Mouse (Mus musculus) adrenal gland, postnatal 10 days (tissue): ENCODE data around the gene Garnl3. TPM values are rescaled to one million over a fixed set of nuclear protein-coding genes. Genes with fewer than 3 reads are reported as not detected.

Experiments used
- total RNA-seq, 2 experiments: library from RNA; stranded (reverse); gene quantifications; 2 replicates each; pipeline ENCODE4 v1.2.3; 2021

Garnl3 gene
- total RNA-seq, 2 experiments from 2014 or later: 16.4 to 29.5 TPM

Other genes starting within 250 kb of the Garnl3 start
- gene Rpl12, start 170.1 kb downstream of the Garnl3 start, total RNA-seq: 100 to 1,000 TPM; 174 to 187 TPM
- 10 to 100 TPM; 14.6 to 23.7 TPM for gene Lrsam1, start 170.0 kb downstream of the Garnl3 start, total RNA-seq
- gene Slc2a8, start 149.6 kb downstream of the Garnl3 start, total RNA-seq: 10 to 100 TPM; 20.1 to 23.0 TPM
- gene Angptl2, start 84.4 kb upstream of the Garnl3 start, total RNA-seq: 10 to 100 TPM; 51.9 to 66.1 TPM
- gene Ralgps1, start 239.8 kb upstream of the Garnl3 start, total RNA-seq: 1 to 10 TPM; 4.2 to 6.3 TPM